Mouse (Mus musculus): ENCODE results near the gene Esam. TPM values are rescaled to one million over a fixed set of nuclear protein-coding genes. Genes with fewer than 3 reads are reported as not detected.

Esam gene
- polyA plus RNA-seq, 1 experiment from 2014 or later: 48.3 TPM

DNA sequence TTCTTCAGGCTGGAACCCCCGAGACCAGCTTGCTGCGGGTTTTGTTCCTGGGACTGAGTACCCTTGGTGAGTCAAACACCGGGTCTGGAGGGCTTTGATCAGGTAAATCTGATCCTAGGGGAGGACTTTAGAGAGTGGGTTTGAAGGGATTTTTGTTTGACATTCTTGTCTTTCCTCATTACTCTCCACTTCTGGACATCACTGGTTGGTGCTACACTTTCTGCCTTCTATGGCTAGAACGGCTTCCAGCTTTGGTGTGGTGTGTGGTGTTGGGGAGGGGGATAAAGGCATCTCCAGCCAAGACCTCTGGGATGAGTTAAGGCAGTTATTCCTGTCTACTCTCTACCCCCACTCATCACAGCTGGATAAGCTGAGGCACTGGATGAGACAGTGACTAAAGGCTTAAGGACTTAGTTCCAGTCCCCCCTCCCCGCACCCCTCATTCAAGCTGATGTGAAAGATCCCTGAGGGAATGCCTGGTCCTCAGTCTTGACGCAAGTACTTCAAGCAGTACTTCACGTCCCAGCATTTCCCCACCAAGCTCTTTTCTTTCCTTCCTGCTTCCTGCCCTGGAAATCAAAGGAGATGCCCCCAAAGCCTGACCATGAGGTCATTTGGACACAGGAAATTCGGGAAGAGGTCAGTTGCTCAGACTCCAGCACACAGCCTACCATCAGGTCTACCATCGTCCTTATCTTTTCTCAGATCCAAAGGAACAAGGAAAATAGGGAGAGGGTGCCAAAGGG, 520 bp downstream of the Esam start:
- ATAC-seq (ENCODE audit: low FRiP score): no peak
- H3K9ac ChIP-seq: peak overlapping the region; percentile 21; the same call in 1 of the 2 replicates
- H3K27ac ChIP-seq: peak overlapping the region; percentile 33; the same call in 1 of the 2 replicates
- DNase-seq (ENCODE audit: low spot score): no peak
- no peaks in the 10 kb centered on the region for H3K9me3 ChIP-seq (ENCODE audit: control insufficient read depth, low read length)
- peaks cover 15% of the 10 kb centered on the region for H3K36me3 ChIP-seq (replicated peaks; ENCODE audit: control insufficient read depth, insufficient read depth)
- peak overlapping the region; percentile 13 for H3K4me3 ChIP-seq (replicated peaks; ENCODE audit: low read length)
- H3K4me2 ChIP-seq (replicated peaks): peak overlapping the region; percentile 52; the same call in 1 of the 2 replicates
- peaks cover 64% of the 10 kb centered on the region for H3K27me3 ChIP-seq (ENCODE audit: control insufficient read depth, insufficient read depth, low read length)
- peaks cover 19% of the 10 kb centered on the region for H3K4me1 ChIP-seq (replicated peaks; ENCODE audit: control insufficient read depth, insufficient read depth, low read length)
- 15% methylated on average over 9 of the region's 9 CpGs for whole genome bisulfite sequencing

GRCm38 (mm10) chr9:37530031-37530887, 2.4 kb downstream of the Esam start:
- Histone ChIP-seq H3K4me1 (replicated peaks; ENCODE audit: control insufficient read depth, insufficient read depth, low read length) (peaks cover 19% of the 10 kb centered on the region), H3K4me3 (replicated peaks; ENCODE audit: low read length) (peak overlapping the region; percentile 28), H3K27me3 (ENCODE audit: control insufficient read depth, insufficient read depth, low read length) (peaks cover 64% of the 10 kb centered on the region), H3K9me3 (ENCODE audit: control insufficient read depth, low read length) (no peaks in the 10 kb centered on the region), H3K9ac (peak overlapping the region; percentile 55), H3K4me2 (replicated peaks) (peak overlapping the region; percentile 52), H3K27ac (0 out of 2 replicates have a peak overlapping the region, but pooled peaks have one; percentile 27), H3K36me3 (replicated peaks; ENCODE audit: control insufficient read depth, insufficient read depth) (0 out of 2 replicates have a peak, but pooled peaks cover 4% of the 10 kb centered on the region)
- WGBS: under 1% methylated on average over 32 of the region's 32 CpGs
- peak; percentile 46 for DNase-seq (ENCODE audit: low spot score)
- ATAC-seq (ENCODE audit: low FRiP score): peak; percentile 52

- Histone ChIP-seq H3K4me1 (replicated peaks; ENCODE audit: control insufficient read depth, insufficient read depth, low read length) (peaks cover 19% of the 10 kb centered on the region), H3K27me3 (ENCODE audit: control insufficient read depth, insufficient read depth, low read length) (peaks cover 58% of the 10 kb centered on the region), H3K4me2 (replicated peaks) (peak overlapping the region; percentile 52), H3K4me3 (replicated peaks; ENCODE audit: low read length) (peak overlapping the region; percentile 28), H3K9ac (peak overlapping the region; percentile 55; the same call in 1 of the 2 replicates), H3K27ac (no peak overlapping the region), H3K36me3 (replicated peaks; ENCODE audit: control insufficient read depth, insufficient read depth) (no peaks in the 10 kb centered on the region), H3K9me3 (ENCODE audit: control insufficient read depth, low read length) (no peaks in the 10 kb centered on the region)
- DNase-seq (ENCODE audit: low spot score) (peak; percentile 41), ATAC-seq (ENCODE audit: low FRiP score) (peak; percentile 64)
- WGBS: 2% methylated on average over 31 of the region's 31 CpGs
Observed at GRCm38 (mm10) chr9:37530888-37531705, 3.2 kb downstream of the Esam start.

- ATAC-seq (ENCODE audit: low FRiP score) (no peak), DNase-seq (ENCODE audit: low spot score) (no peak)
- H3K4me2 ChIP-seq (replicated peaks): no peak overlapping the region
- 86% methylated on average over 4 of the region's 4 CpGs for WGBS
- H3K27me3 ChIP-seq (ENCODE audit: control insufficient read depth, insufficient read depth, low read length): peaks cover 3% of the 10 kb centered on the region; the same call in 1 of the 2 replicates
- H3K27ac ChIP-seq: no peak overlapping the region
- no peaks in the 10 kb centered on the region for H3K9me3 ChIP-seq (ENCODE audit: control insufficient read depth, low read length)
- H3K4me3 ChIP-seq (replicated peaks; ENCODE audit: low read length): no peak overlapping the region
- H3K36me3 ChIP-seq (replicated peaks; ENCODE audit: control insufficient read depth, insufficient read depth): no peaks in the 10 kb centered on the region
- H3K9ac ChIP-seq: no peak overlapping the region
- H3K4me1 ChIP-seq (replicated peaks; ENCODE audit: control insufficient read depth, insufficient read depth, low read length): no peaks in the 10 kb centered on the region
Observed at GRCm38 (mm10) chr9:37536851-37537250, 9.0 kb downstream of the Esam start.

DNA sequence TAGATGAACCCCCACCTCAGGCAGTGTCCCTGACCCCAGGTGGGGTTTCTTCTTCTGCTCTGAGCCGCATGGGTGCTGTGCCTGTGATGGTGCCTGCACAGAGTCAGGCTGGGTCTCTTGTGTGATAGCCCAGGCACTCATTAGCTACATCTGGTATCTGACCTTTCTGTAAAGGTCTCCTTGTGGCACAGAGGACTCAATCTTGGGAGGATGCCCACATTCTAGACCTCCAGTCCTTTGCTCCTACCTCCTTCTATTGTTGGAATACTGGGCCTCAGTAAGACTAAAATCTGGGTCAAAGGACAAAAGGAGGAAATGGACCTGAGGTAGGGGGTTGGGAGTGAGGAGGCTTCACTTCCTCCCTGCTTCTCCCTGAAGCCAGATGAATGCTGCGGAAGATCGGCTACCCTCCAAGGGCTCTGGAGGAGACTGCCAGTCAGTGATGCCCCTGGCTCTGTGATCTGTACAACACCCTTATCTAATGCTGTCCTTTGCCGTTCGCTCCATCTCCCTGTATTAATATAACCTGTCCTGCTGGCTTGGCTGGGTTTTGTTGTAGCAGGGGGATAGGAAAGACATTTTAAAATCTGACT, 9.9 kb downstream of the Esam start:
- ATAC-seq (ENCODE audit: low FRiP score) (no peak), DNase-seq (ENCODE audit: low spot score) (no peak)
- H3K4me3 ChIP-seq (replicated peaks; ENCODE audit: low read length): no peak overlapping the region
- H3K36me3 ChIP-seq (replicated peaks; ENCODE audit: control insufficient read depth, insufficient read depth): no peaks in the 10 kb centered on the region
- H3K9me3 ChIP-seq (ENCODE audit: control insufficient read depth, low read length): no peaks in the 10 kb centered on the region
- no peaks in the 10 kb centered on the region for H3K4me1 ChIP-seq (replicated peaks; ENCODE audit: control insufficient read depth, insufficient read depth, low read length)
- 70% methylated on average over 5 of the region's 5 CpGs for WGBS
- H3K27me3 ChIP-seq (ENCODE audit: control insufficient read depth, insufficient read depth, low read length): peaks cover 4% of the 10 kb centered on the region; the same call in 1 of the 2 replicates
- no peak overlapping the region for H3K9ac ChIP-seq
- no peak overlapping the region for H3K4me2 ChIP-seq (replicated peaks)
- H3K27ac ChIP-seq: no peak overlapping the region

GRCm38 (mm10) chr9:37539170-37540025, 11.5 kb downstream of the Esam start, which contains the start of gene Vsig2:
Gene Vsig2, plus strand, starts transcription at chr9:37539255.
- Histone ChIP-seq H3K4me3 (replicated peaks; ENCODE audit: low read length) (no peak within 1 kb of the TSS), H3K27ac (no peak within 1 kb of the TSS), H3K9ac (no peak within 1 kb of the TSS), H3K4me2 (replicated peaks) (no peak within 1 kb of the TSS), H3K27me3 (ENCODE audit: control insufficient read depth, insufficient read depth, low read length) (peaks cover 16% of the 10 kb centered on the region; the same call in 1 of the 2 replicates), H3K36me3 (replicated peaks; ENCODE audit: control insufficient read depth, insufficient read depth) (no peaks in the 10 kb centered on the region), H3K4me1 (replicated peaks; ENCODE audit: control insufficient read depth, insufficient read depth, low read length) (peaks cover 3% of the 10 kb centered on the region; the same call in 1 of the 2 replicates), H3K9me3 (ENCODE audit: control insufficient read depth, low read length) (no peaks in the 10 kb centered on the region)
- DNase-seq (ENCODE audit: low spot score) (no peak), ATAC-seq (ENCODE audit: low FRiP score) (0 out of 2 replicates have a peak, but pooled peaks have one; percentile 14)
- WGBS: 49% methylated on average over 23 of the region's 23 CpGs

DNA sequence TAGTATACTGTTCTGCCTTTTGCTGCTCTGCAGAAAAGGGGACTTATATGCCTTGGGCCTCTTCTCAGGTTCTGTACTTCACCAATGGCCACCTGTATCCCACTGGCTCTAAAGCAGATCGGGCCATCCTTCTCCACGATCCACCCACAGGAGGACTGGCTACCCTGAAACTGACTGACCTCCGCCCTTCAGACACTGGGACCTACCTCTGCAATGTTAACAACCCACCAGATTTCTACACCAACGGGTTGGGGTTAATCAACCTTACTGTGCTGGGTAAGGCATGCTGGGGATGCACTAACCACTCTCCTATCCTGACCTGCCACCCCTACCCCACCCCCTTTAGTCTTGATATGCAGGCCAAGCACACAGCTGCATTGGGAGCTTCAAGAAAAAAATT, 12.3 kb downstream of the Esam start:
- no peak overlapping the region for H3K27ac ChIP-seq
- H3K4me2 ChIP-seq (replicated peaks): no peak overlapping the region
- H3K4me1 ChIP-seq (replicated peaks; ENCODE audit: control insufficient read depth, insufficient read depth, low read length): peaks cover 11% of the 10 kb centered on the region
- H3K4me3 ChIP-seq (replicated peaks; ENCODE audit: low read length): no peak overlapping the region
- no peak for ATAC-seq (ENCODE audit: low FRiP score)
- 90% methylated on average over 4 of the region's 4 CpGs for WGBS
- DNase-seq (ENCODE audit: low spot score): no peak
- no peaks in the 10 kb centered on the region for H3K9me3 ChIP-seq (ENCODE audit: control insufficient read depth, low read length)
- H3K9ac ChIP-seq: no peak overlapping the region
- H3K27me3 ChIP-seq (ENCODE audit: control insufficient read depth, insufficient read depth, low read length): peaks cover 24% of the 10 kb centered on the region
- H3K36me3 ChIP-seq (replicated peaks; ENCODE audit: control insufficient read depth, insufficient read depth): no peaks in the 10 kb centered on the region
